Mouse (Mus musculus) kidney, embryonic 16.5 days (tissue): ENCODE results near the gene Srrm2. TPM values are rescaled to one million over a fixed set of nuclear protein-coding genes. Genes with fewer than 3 reads are reported as not detected.

Experiments
- ATAC-seq: fragments of 200-750 bp; cut with Nextera tagmentation; 2 replicates; pipeline ENCODE4 v1.8.0; 2017; ENCODE audit warnings: moderate TSS enrichment; ENCODE audit not compliant: low FRiP score, low TSS enrichment
- H3K27ac ChIP-seq: fragments of 300-500 bp; sonication (generic); 2 replicates; pipeline ENCODE4 v1.5.1; 2014; ENCODE audit warnings: low read length
- H3K27me3 ChIP-seq: fragments of 300-500 bp; sonication (generic); 2 replicates; pipeline ENCODE4 v1.6.1; 2014; ENCODE audit warnings: low read length, control low read depth, mixed read lengths; ENCODE audit not compliant: insufficient read depth
- H3K36me3 ChIP-seq: fragments of 300-500 bp; sonication (generic); 2 replicates; pipeline ENCODE4 v1.6.1; 2014; ENCODE audit warnings: low read length, control low read depth, mixed read lengths; ENCODE audit not compliant: insufficient read depth
- H3K4me1 ChIP-seq: fragments of 300-500 bp; sonication (generic); 2 replicates; pipeline ENCODE4 v1.6.1; 2014; ENCODE audit warnings: low read length, control low read depth, mixed read lengths; ENCODE audit not compliant: insufficient read depth
- H3K4me2 ChIP-seq: fragments of 300-500 bp; sonication (generic); replicated peaks from 2 replicates; pipeline ENCODE4 v1.6.1; 2014; ENCODE audit warnings: low read depth, low read length
- H3K4me3 ChIP-seq: fragments of 300-500 bp; sonication (generic); 2 replicates; pipeline ENCODE4 v1.5.1; 2014; ENCODE audit warnings: mild to moderate bottlenecking, low read length
- H3K9ac ChIP-seq: fragments of 300-500 bp; sonication (generic); replicated peaks from 2 replicates; pipeline ENCODE4 v1.6.1; 2014; ENCODE audit warnings: low read length
- H3K9me3 ChIP-seq: fragments of 300-500 bp; sonication (generic); 2 replicates; pipeline ENCODE4 v1.6.1; 2016; ENCODE audit warnings: low read length, control low read depth
- WGBS: fragments of 180-500 bp; shearing (Covaris S2); extraction: QIAGEN DNeasy Blood & Tissue Kit; methylation state at CpG from one replicate; pipeline ENCODE4 v1.1.7; 2014; 5-methylcytosine and 5-hydroxymethylcytosine counted together
- polyA plus RNA-seq: library from polyadenylated mRNA; unstranded; fragments of >200 nt; fragmentation: Nextera tagmentation; extraction: Ambion mirVana; gene quantifications from 2 replicates; pipeline ENCODE4 v1.2.1, GENCODE M21; 2015

Srrm2 gene
- polyA plus RNA-seq, result 411 and 514 TPM in 2 replicates

- H3K9me3 ChIP-seq, result no peaks in the 10 kb centered on the region
- peak within 1 kb of the TSS; percentile 87 for H3K27ac ChIP-seq
- WGBS, result 2% methylated on average over 29 of the region's 29 CpGs
- H3K9ac ChIP-seq, result peak within 1 kb of the TSS; percentile 91
- peak within 1 kb of the TSS; percentile 58 for H3K4me3 ChIP-seq
- 0 out of 2 replicates have a peak, but pooled peaks cover 2% of the 10 kb centered on the region for H3K36me3 ChIP-seq
- peaks cover 21% of the 10 kb centered on the region for H3K4me1 ChIP-seq
- peak within 1 kb of the TSS; percentile 77 for H3K4me2 ChIP-seq
- no peaks in the 10 kb centered on the region for H3K27me3 ChIP-seq
- peak; percentile 64 for ATAC-seq
Observed at GRCm38 (mm10) chr17:23790269-23791078, at the start of gene Srrm2. Gene Srrm2 (plus strand): TSS chr17:23790532.

- H3K27ac ChIP-seq, result peak within 1 kb of the TSS; percentile 57; the same call in 1 of the 2 replicates
Observed at GRCm38 (mm10) chr17:23740598-23741021, 49.7 kb upstream of the Srrm2 start, which contains the start of gene Paqr4. Gene Paqr4 (minus strand): TSS chr17:23740867.

GRCm38 (mm10) chr17:23741359-23742209, 48.7 kb upstream of the Srrm2 start:
- Histone ChIP-seq H3K9me3 (no peaks in the 10 kb centered on the region), H3K27me3 (peaks cover 58% of the 10 kb centered on the region), H3K4me1 (peaks cover 53% of the 10 kb centered on the region), H3K4me3 (peak overlapping the region; percentile 20), H3K9ac (no peak overlapping the region), H3K4me2 (no peak overlapping the region), H3K27ac (no peak overlapping the region), H3K36me3 (peaks cover under 1% of the 10 kb centered on the region; the same call in 1 of the 2 replicates)
- ATAC-seq, result no peak
- 41% methylated on average over 38 of the region's 38 CpGs for WGBS

More at GRCm38 (mm10) chr17:23740598-23741021, 49.7 kb upstream of the Srrm2 start, which contains the start of gene Paqr4:
- Histone ChIP-seq H3K27me3 (peaks cover 50% of the 10 kb centered on the region), H3K9me3 (no peaks in the 10 kb centered on the region), H3K4me2 (peak within 1 kb of the TSS; percentile 99), H3K9ac (peak within 1 kb of the TSS; percentile 74), H3K36me3 (peaks cover 9% of the 10 kb centered on the region; the same call in 1 of the 2 replicates), H3K4me1 (peaks cover 46% of the 10 kb centered on the region), H3K4me3 (peak within 1 kb of the TSS; percentile 67)
- 6% methylated on average over 13 of the region's 13 CpGs for WGBS
- peak; percentile 16; the same call in 1 of the 2 replicates for ATAC-seq

GRCm38 (mm10) chr17:23742210-23742793, 48.0 kb upstream of the Srrm2 start:
- peak overlapping the region; percentile 20 for H3K4me3 ChIP-seq
- 4% methylated on average over 44 of the region's 44 CpGs for WGBS
- no peak overlapping the region for H3K27ac ChIP-seq
- H3K9me3 ChIP-seq, result no peaks in the 10 kb centered on the region
- peaks cover 53% of the 10 kb centered on the region for H3K4me1 ChIP-seq
- peaks cover 64% of the 10 kb centered on the region for H3K27me3 ChIP-seq
- H3K9ac ChIP-seq, result no peak overlapping the region; the same call in 1 of the 2 replicates
- no peaks in the 10 kb centered on the region for H3K36me3 ChIP-seq
- no peak for ATAC-seq
- peak overlapping the region; percentile 41 for H3K4me2 ChIP-seq

- H3K27me3 ChIP-seq, result peaks cover 64% of the 10 kb centered on the region
- H3K9me3 ChIP-seq, result no peaks in the 10 kb centered on the region
- no peak overlapping the region for H3K27ac ChIP-seq
- WGBS, result 66% methylated on average over 12 of the region's 12 CpGs
- no peak for ATAC-seq
- no peak overlapping the region for H3K4me3 ChIP-seq
- H3K9ac ChIP-seq, result no peak overlapping the region
- H3K36me3 ChIP-seq, result no peaks in the 10 kb centered on the region
- H3K4me1 ChIP-seq, result peaks cover 52% of the 10 kb centered on the region
- no peak overlapping the region for H3K4me2 ChIP-seq
Observed at GRCm38 (mm10) chr17:23742941-23743340, 47.4 kb upstream of the Srrm2 start.

GRCm38 (mm10) chr17:23744076-23744475, 46.3 kb upstream of the Srrm2 start:
- no peak overlapping the region for H3K9ac ChIP-seq
- H3K36me3 ChIP-seq, result no peaks in the 10 kb centered on the region
- no peaks in the 10 kb centered on the region for H3K9me3 ChIP-seq
- 20% methylated on average over 8 of the region's 8 CpGs for WGBS
- no peak overlapping the region for H3K27ac ChIP-seq
- peaks cover 64% of the 10 kb centered on the region for H3K27me3 ChIP-seq
- peaks cover 43% of the 10 kb centered on the region for H3K4me1 ChIP-seq
- no peak overlapping the region for H3K4me2 ChIP-seq
- H3K4me3 ChIP-seq, result no peak overlapping the region
- no peak for ATAC-seq

- Histone ChIP-seq H3K9ac (peak overlapping the region; percentile 54; the same call in 1 of the 2 replicates), H3K36me3 (no peaks in the 10 kb centered on the region), H3K4me3 (peak overlapping the region; percentile 43), H3K4me1 (peaks cover 37% of the 10 kb centered on the region), H3K27me3 (peaks cover 64% of the 10 kb centered on the region), H3K4me2 (peak overlapping the region; percentile 78; the same call in 1 of the 2 replicates), H3K9me3 (no peaks in the 10 kb centered on the region), H3K27ac (no peak overlapping the region)
- no peak for ATAC-seq
- WGBS, result 6% methylated on average over 14 of the region's 14 CpGs
Observed at GRCm38 (mm10) chr17:23744651-23745050, 45.7 kb upstream of the Srrm2 start.

- no peaks in the 10 kb centered on the region for H3K9me3 ChIP-seq
- H3K4me1 ChIP-seq, result peaks cover 35% of the 10 kb centered on the region
- peak within 1 kb of the TSS; percentile 43 for H3K4me3 ChIP-seq
- under 1% methylated on average over 33 of the region's 45 CpGs for WGBS
- peak within 1 kb of the TSS; percentile 54 for H3K9ac ChIP-seq
- H3K4me2 ChIP-seq, result peak within 1 kb of the TSS; percentile 78
- no peak for ATAC-seq
- no peaks in the 10 kb centered on the region for H3K36me3 ChIP-seq
- H3K27me3 ChIP-seq, result peaks cover 63% of the 10 kb centered on the region
- H3K27ac ChIP-seq, result no peak within 1 kb of the TSS
Observed at GRCm38 (mm10) chr17:23745301-23746251, 44.8 kb upstream of the Srrm2 start, which contains the start of gene Kremen2. Gene Kremen2 (minus strand): TSS chr17:23745833.
